ENCODE assay signal across 21 mouse cellular contexts in the genomic region with DNA sequence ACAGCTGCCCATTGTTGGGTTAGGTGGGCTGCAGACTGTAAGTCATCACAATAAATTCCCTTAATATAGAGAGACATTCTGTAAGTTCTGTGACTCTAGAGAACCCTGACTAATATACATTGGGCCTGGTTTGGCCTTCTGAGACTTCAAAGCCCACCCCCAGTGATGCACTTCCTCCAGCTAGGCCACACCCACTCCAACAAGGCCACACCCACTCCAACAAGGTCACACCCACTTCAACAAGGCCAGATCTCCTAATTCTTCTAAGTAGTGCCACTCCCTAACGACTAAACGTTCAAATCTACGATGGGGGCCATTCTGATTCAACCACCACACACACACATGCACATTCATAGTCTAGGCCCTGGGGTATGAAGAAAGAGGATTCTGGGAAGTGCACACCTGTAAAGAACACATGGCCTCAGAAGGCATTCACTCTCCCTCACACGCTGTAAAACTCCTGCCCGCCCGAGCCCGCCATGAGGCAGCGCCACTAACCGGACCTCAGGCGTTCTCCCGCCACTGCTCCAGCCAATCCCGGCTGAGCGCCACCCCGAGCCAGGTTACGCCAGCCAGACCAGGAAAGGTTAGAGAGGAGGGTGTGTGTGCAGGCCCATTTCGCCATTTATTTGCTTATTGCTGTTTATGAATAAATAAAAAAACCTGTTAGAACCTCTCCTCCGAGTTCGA. TPM values are rescaled to one million over a fixed set of nuclear protein-coding genes. Genes with fewer than 3 reads are reported as not detected.
DNase-seq lines count a peak whose midpoint lies in the region; TF ChIP-seq lines count a peak whose summit lies in the region.
"Had no signal": no experiment of that assay in that cellular context is flagged by ENCODE, and none has a peak within 500 bp of the region (broad histone marks: within the 10 kb centered on the region; RNA-seq: fewer than 3 reads in every experiment).

No protein-coding gene starts in this region.

- TF ChIP-seq CTCF in heart, adult 2 months (IDR thresholded peaks at IDR 0.05), result no peak
- no peak for TF ChIP-seq CTCF in E14TG2a.4 (conservative IDR thresholded peaks at IDR 0.05; ENCODE audit: low read length)

- 0 out of 2 replicates have a peak, but pooled peaks cover 2% of the 10 kb centered on the region for H3K9me3 ChIP-seq in heart, embryonic 10.5 days
- H3K9me3 ChIP-seq in E14TG2a.4 (ENCODE audit: low read length), result peaks cover 9% of the 10 kb centered on the region; the same call in 1 of the 2 replicates
- H3K9me3 ChIP-seq: embryonic facial prominence, embryonic 12.5 days; forebrain, embryonic 15.5 days had no signal

- H3K79me2 ChIP-seq in heart, adult 2 months (replicated peaks; ENCODE audit: control insufficient read depth, insufficient read depth, low read length), result no peaks in the 10 kb centered on the region

- no peak for TF ChIP-seq POLR2A in heart, adult 2 months (IDR thresholded peaks at IDR 0.05; ENCODE audit: insufficient read depth, low read depth, low read length)

- H3K27ac ChIP-seq in heart, embryonic 10.5 days, result no peak overlapping the region
- H3K27ac ChIP-seq in heart, adult 2 months, result no peak overlapping the region
- H3K27ac ChIP-seq: embryonic facial prominence, embryonic 12.5 days; forebrain, embryonic 12.5 days; forebrain, embryonic 15.5 days; heart, embryonic 13.5 days; hindbrain, embryonic 14.5 days; hindbrain, postnatal 0 days had no signal

- intact Hi-C loops in heart, adult 2 months (cut with DNase I), result no loop called here

- H3K4me3 ChIP-seq in heart, embryonic 10.5 days, result no peak overlapping the region
- H3K4me3 ChIP-seq in heart, adult 2 months, result no peak overlapping the region
- H3K4me3 ChIP-seq in E14TG2a.4 (replicated peaks; ENCODE audit: low read length), result peak overlapping the region; percentile 48; the same call in 1 of the 2 replicates
- H3K4me3 ChIP-seq: embryonic facial prominence, embryonic 12.5 days; erythroblast, embryonic 14.5 days; forebrain, embryonic 12.5 days; forebrain, embryonic 15.5 days; heart, embryonic 13.5 days had no signal

- H3K36me3 ChIP-seq in heart, embryonic 10.5 days, result no peaks in the 10 kb centered on the region
- H3K36me3 ChIP-seq in heart, adult 2 months (ENCODE audit: control insufficient read depth, insufficient read depth, low read length), result no peaks in the 10 kb centered on the region
- no peaks in the 10 kb centered on the region for H3K36me3 ChIP-seq in E14TG2a.4 (ENCODE audit: insufficient read depth, low read length)
- H3K36me3 ChIP-seq: embryonic facial prominence, embryonic 12.5 days; forebrain, embryonic 12.5 days; forebrain, embryonic 15.5 days; heart, embryonic 13.5 days had no signal

- TF ChIP-seq EP300 in heart, adult 2 months (IDR thresholded peaks at IDR 0.05; ENCODE audit: insufficient read depth, low read depth, low read length), result no peak

- no peaks in the 10 kb centered on the region for H3K27me3 ChIP-seq in heart, embryonic 10.5 days (ENCODE audit: insufficient read depth, poor library complexity, severe bottlenecking)
- no peaks in the 10 kb centered on the region for H3K27me3 ChIP-seq in heart, adult 2 months (ENCODE audit: control insufficient read depth, insufficient read depth, low read length)
- H3K27me3 ChIP-seq in E14TG2a.4 (ENCODE audit: insufficient read depth, low read length), result peaks cover 2% of the 10 kb centered on the region; the same call in 1 of the 2 replicates
- H3K27me3 ChIP-seq: embryonic facial prominence, embryonic 12.5 days; forebrain, embryonic 12.5 days; forebrain, embryonic 15.5 days; heart, embryonic 13.5 days had no signal

- DNase-seq in heart, embryonic 10.5 days (ENCODE audit: low spot score), result peak; percentile 64
- no peak for DNase-seq in heart, adult 2 months
- DNase-seq in ES-CJ7 (ENCODE audit: low read depth, low spot score), result peak; percentile 75
- DNase-seq in ZHBTc4 (ENCODE audit: low read depth, low spot score), result peak; percentile 78
- no peak for DNase-seq in urinary bladder, adult 18-20 months (ENCODE audit: low spot score in 2 of 2)
- DNase-seq: adrenal gland, postnatal 10 days; adrenal gland, postnatal 36 days; cerebellum, adult 18-20 months; cerebellum, adult 9-10 months; cerebellum, postnatal 14 days; gastrocnemius, postnatal 25 days; heart, postnatal 14 days; heart, postnatal 4 days had no signal

- WGBS in heart, embryonic 10.5 days, result 88% methylated on average over 18 of the region's 18 CpGs
- 89% methylated on average over 18 of the region's 18 CpGs for WGBS in heart, adult 2 months

- H3K4me1 ChIP-seq in heart, embryonic 10.5 days, result no peaks in the 10 kb centered on the region
- no peaks in the 10 kb centered on the region for H3K4me1 ChIP-seq in heart, adult 2 months (ENCODE audit: control insufficient read depth, insufficient read depth, low read length)
- H3K4me1 ChIP-seq in E14TG2a.4 (replicated peaks; ENCODE audit: low read depth, low read length), result peaks cover 10% of the 10 kb centered on the region; the same call in 1 of the 2 replicates
- H3K4me1 ChIP-seq: forebrain, embryonic 12.5 days; forebrain, embryonic 15.5 days; heart, embryonic 13.5 days had no signal

- no peak overlapping the region for H3K9ac ChIP-seq in heart, adult 2 months (ENCODE audit: low read depth, low read length)
- H3K9ac ChIP-seq: embryonic facial prominence, embryonic 12.5 days; forebrain, embryonic 12.5 days; forebrain, embryonic 15.5 days; heart, embryonic 13.5 days; hindbrain, embryonic 14.5 days had no signal

RNA-seq across cellular contexts. Expression of gene BC048403, which starts 20.7 kb away (rescaled TPM):
- 3.1 and 3.9 TPM in 2 replicates for polyA plus RNA-seq in heart, embryonic 10.5 days (2016; fragmentation: Nextera tagmentation; extraction: Ambion mirVana)
- 1 to 10 TPM; 2.0 to 2.2 TPM for total RNA-seq in heart, adult 2 months (2021)
- polyA plus RNA-seq in heart, adult 2 months (2012; rRNA removed), result 1.9 and 2.8 TPM in 2 replicates

Comparison
In these comparisons a context has a peak if more than half of its experiments do, and no peak if none do; other contexts are left out.
1. DNase-seq: peak in heart, embryonic 10.5 days (single experiment), ES-CJ7 (single experiment) and ZHBTc4 (single experiment); none in heart, adult 2 months (0 of 2) and urinary bladder, adult 18-20 months (0 of 2).